Mouse (Mus musculus) embryonic facial prominence, embryonic 10.5 days (tissue): Measurements from ENCODE around the gene Atp6v1e2. TPM values are rescaled to one million over a fixed set of nuclear protein-coding genes. Genes with fewer than 3 reads are reported as not detected.

Experiments used
- DNase-seq: peaks from one replicate; pipeline ENCODE4 v3.0.0-alpha.2; 2017; ENCODE audit warnings: low spot score
- H3K27ac ChIP-seq: fragments of 300-500 bp; sonication (generic); replicated peaks from 2 replicates; pipeline ENCODE4 v1.5.1; 2016; ENCODE audit warnings: mild to moderate bottlenecking
- H3K27me3 ChIP-seq: fragments of 300-500 bp; sonication (generic); replicated peaks from 2 replicates; pipeline ENCODE4 v1.6.1; 2016; ENCODE audit warnings: low read depth, mild to moderate bottlenecking; ENCODE audit not compliant: poor library complexity, severe bottlenecking
- H3K36me3 ChIP-seq: fragments of 300-500 bp; sonication (generic); replicated peaks from 2 replicates; pipeline ENCODE4 v1.6.1; 2016; ENCODE audit warnings: mild to moderate bottlenecking, moderate library complexity
- H3K4me1 ChIP-seq: fragments of 300-500 bp; sonication (generic); 2 replicates; pipeline ENCODE4 v1.6.1; 2016
- H3K4me3 ChIP-seq: fragments of 300-500 bp; sonication (generic); 2 replicates; pipeline ENCODE4 v1.5.1; 2016; ENCODE audit warnings: mild to moderate bottlenecking, moderate library complexity
- H3K9me3 ChIP-seq: fragments of 300-500 bp; sonication (generic); 2 replicates; pipeline ENCODE4 v1.6.1; 2016; ENCODE audit warnings: mild to moderate bottlenecking
- WGBS: fragments of 180-500 bp; shearing (Covaris S2); methylation state at CpG from one replicate; pipeline ENCODE4 v1.1.7; 2016; 5-methylcytosine and 5-hydroxymethylcytosine counted together
- polyA plus RNA-seq: library from polyadenylated mRNA; unstranded; fragments of >200 nt; fragmentation: Nextera tagmentation; extraction: Ambion mirVana; gene quantifications from 2 replicates; pipeline ENCODE4 v1.2.1, GENCODE M21; 2016

Gene Atp6v1e2
- polyA plus RNA-seq, 1 experiment from 2014 or later = not detected

- WGBS = under 1% methylated on average over 86 of the region's 86 CpGs
- DNase-seq = peak; percentile 93
- Histone ChIP-seq H3K4me1 (peaks cover 53% of the 10 kb centered on the region), H3K27me3 (no peaks in the 10 kb centered on the region; the same call in 1 of the 2 replicates), H3K27ac (peak within 1 kb of the TSS; percentile 96), H3K9me3 (no peaks in the 10 kb centered on the region), H3K4me3 (peak within 1 kb of the TSS; percentile 80), H3K36me3 (peaks cover 18% of the 10 kb centered on the region)
Measured at GRCm38 (mm10) chr17:86962894-86963585, 15.3 kb upstream of the Atp6v1e2 start, which contains the start of gene Rhoq. TSS of gene Rhoq (plus strand) at chr17:86963082.

GRCm38 (mm10) chr17:86962297-86962893 lies 14.7 kb upstream of the Atp6v1e2 start:
- no peaks in the 10 kb centered on the region for H3K9me3 ChIP-seq
- H3K36me3 ChIP-seq = peaks cover 11% of the 10 kb centered on the region
- no peaks in the 10 kb centered on the region; the same call in 1 of the 2 replicates for H3K27me3 ChIP-seq
- peak; percentile 87 for DNase-seq
- H3K27ac ChIP-seq = peak overlapping the region; percentile 96
- WGBS = under 1% methylated on average over 24 of the region's 24 CpGs
- peaks cover 46% of the 10 kb centered on the region for H3K4me1 ChIP-seq
- H3K4me3 ChIP-seq = peak overlapping the region; percentile 80

- Histone ChIP-seq H3K4me1 (peaks cover 46% of the 10 kb centered on the region), H3K27me3 (no peaks in the 10 kb centered on the region; the same call in 1 of the 2 replicates), H3K9me3 (no peaks in the 10 kb centered on the region), H3K36me3 (0 out of 2 replicates have a peak, but pooled peaks cover 4% of the 10 kb centered on the region), H3K4me3 (no peak overlapping the region), H3K27ac (no peak overlapping the region; the same call in 1 of the 2 replicates)
- 67% methylated on average over 8 of the region's 8 CpGs for WGBS
- no peak for DNase-seq
Measured at GRCm38 (mm10) chr17:86961301-86961841, 13.7 kb upstream of the Atp6v1e2 start.

- 86% methylated on average over 14 of the region's 14 CpGs for WGBS
- no peak overlapping the region for H3K27ac ChIP-seq
- H3K4me3 ChIP-seq = no peak overlapping the region
- no peak for DNase-seq
- H3K9me3 ChIP-seq = no peaks in the 10 kb centered on the region
- peaks cover 21% of the 10 kb centered on the region for H3K4me1 ChIP-seq
- no peaks in the 10 kb centered on the region for H3K36me3 ChIP-seq
- H3K27me3 ChIP-seq = no peaks in the 10 kb centered on the region; the same call in 1 of the 2 replicates
Measured at GRCm38 (mm10) chr17:86957968-86958367, 10.3 kb upstream of the Atp6v1e2 start.

- Histone ChIP-seq H3K27ac (no peak overlapping the region), H3K4me3 (no peak overlapping the region), H3K9me3 (no peaks in the 10 kb centered on the region), H3K27me3 (no peaks in the 10 kb centered on the region; the same call in 1 of the 2 replicates), H3K36me3 (no peaks in the 10 kb centered on the region), H3K4me1 (peaks cover 21% of the 10 kb centered on the region)
- WGBS = 94% methylated on average over 5 of the region's 5 CpGs
- DNase-seq = no peak
Measured at GRCm38 (mm10) chr17:86957239-86957638, 9.5 kb upstream of the Atp6v1e2 start.

GRCm38 (mm10) chr17:86948801-86949200 lies 1.1 kb upstream of the Atp6v1e2 start:
- no peak overlapping the region for H3K4me3 ChIP-seq
- H3K27ac ChIP-seq = peak overlapping the region; percentile 70; the same call in 1 of the 2 replicates
- 73% methylated on average over 6 of the region's 6 CpGs for WGBS

GRCm38 (mm10) chr17:86946078-86946477 lies 1.6 kb downstream of the Atp6v1e2 start:
- Histone ChIP-seq H3K4me3 (no peak overlapping the region), H3K27me3 (peaks cover 13% of the 10 kb centered on the region), H3K4me1 (peaks cover 11% of the 10 kb centered on the region), H3K36me3 (no peaks in the 10 kb centered on the region), H3K27ac (no peak overlapping the region), H3K9me3 (no peaks in the 10 kb centered on the region)
- no peak for DNase-seq
- 47% methylated on average over 4 of the region's 4 CpGs for WGBS

More at GRCm38 (mm10) chr17:86948801-86949200, 1.1 kb upstream of the Atp6v1e2 start:
- Histone ChIP-seq H3K9me3 (no peaks in the 10 kb centered on the region), H3K4me1 (peaks cover 11% of the 10 kb centered on the region), H3K27me3 (no peaks in the 10 kb centered on the region; the same call in 1 of the 2 replicates), H3K36me3 (no peaks in the 10 kb centered on the region)
- no peak for DNase-seq

GRCm38 (mm10) chr17:86943158-86943557 lies 4.5 kb downstream of the Atp6v1e2 start:
- WGBS = 88% methylated on average over 6 of the region's 6 CpGs
- H3K4me1 ChIP-seq = peaks cover 9% of the 10 kb centered on the region

GRCm38 (mm10) chr17:86942112-86942511 lies 5.6 kb downstream of the Atp6v1e2 start:
- WGBS = 73% methylated on average over 6 of the region's 6 CpGs
- DNase-seq = no peak
- Histone ChIP-seq H3K27ac (no peak overlapping the region), H3K36me3 (no peaks in the 10 kb centered on the region), H3K4me3 (no peak overlapping the region), H3K9me3 (no peaks in the 10 kb centered on the region), H3K4me1 (peaks cover 15% of the 10 kb centered on the region), H3K27me3 (peaks cover 23% of the 10 kb centered on the region)

More at GRCm38 (mm10) chr17:86943158-86943557, 4.5 kb downstream of the Atp6v1e2 start:
- no peaks in the 10 kb centered on the region for H3K36me3 ChIP-seq
- H3K27me3 ChIP-seq = peaks cover 19% of the 10 kb centered on the region
- no peaks in the 10 kb centered on the region for H3K9me3 ChIP-seq
- DNase-seq = no peak
- no peak overlapping the region for H3K4me3 ChIP-seq
- H3K27ac ChIP-seq = no peak overlapping the region

GRCm38 (mm10) chr17:86938683-86939082 lies 9.0 kb downstream of the Atp6v1e2 start:
- Histone ChIP-seq H3K4me3 (no peak overlapping the region), H3K9me3 (no peaks in the 10 kb centered on the region), H3K27ac (no peak overlapping the region), H3K27me3 (peaks cover 49% of the 10 kb centered on the region), H3K4me1 (peaks cover 17% of the 10 kb centered on the region), H3K36me3 (no peaks in the 10 kb centered on the region)
- DNase-seq = no peak
- WGBS = 54% methylated on average over 7 of the region's 7 CpGs

GRCm38 (mm10) chr17:86937497-86938155 lies 10.1 kb downstream of the Atp6v1e2 start:
- Histone ChIP-seq H3K27me3 (peaks cover 59% of the 10 kb centered on the region), H3K4me3 (peak overlapping the region; percentile 58), H3K27ac (peak overlapping the region; percentile 35), H3K9me3 (no peaks in the 10 kb centered on the region), H3K36me3 (no peaks in the 10 kb centered on the region), H3K4me1 (peaks cover 23% of the 10 kb centered on the region)
- peak; percentile 79 for DNase-seq
- WGBS = 3% methylated on average over 20 of the region's 20 CpGs

- H3K9me3 ChIP-seq = no peaks in the 10 kb centered on the region
- H3K4me1 ChIP-seq = peaks cover 28% of the 10 kb centered on the region
- peaks cover 59% of the 10 kb centered on the region for H3K27me3 ChIP-seq
- peak overlapping the region; percentile 58; the same call in 1 of the 2 replicates for H3K4me3 ChIP-seq
- no peak overlapping the region for H3K27ac ChIP-seq
- H3K36me3 ChIP-seq = no peaks in the 10 kb centered on the region
- WGBS = 75% methylated on average over 2 of the region's 2 CpGs
- no peak for DNase-seq
Measured at GRCm38 (mm10) chr17:86937064-86937463, 10.6 kb downstream of the Atp6v1e2 start.
